Mouse (Mus musculus) thymus, adult 2 months (tissue): ENCODE data around the gene Kctd20.

Experiments
- CTCF ChIP-seq: fragments of 200-500 bp; IDR thresholded peaks from 2 replicates; pipeline ENCODE4 v1.5.1; 2012; ENCODE audit warnings: mild to moderate bottlenecking, control low read depth, low read length, moderate library complexity, borderline replicate concordance; ENCODE audit not compliant: control insufficient read depth, poor library complexity, insufficient read depth; ENCODE audit errors: extremely low read depth
- POLR2A ChIP-seq: fragments of 200-500 bp; IDR thresholded peaks from 2 replicates; pipeline ENCODE4 v1.6.1; 2012; ENCODE audit warnings: mild to moderate bottlenecking, low read length, control low read depth, moderate library complexity; ENCODE audit not compliant: control insufficient read depth, poor library complexity, insufficient read depth; ENCODE audit errors: extremely low read depth

- TF ChIP-seq CTCF (no peak), POLR2A (no peak)
Observed at GRCm38 (mm10) chr17:28947011-28947939, 4.5 kb upstream of the Kctd20 start.
